In genomic region chr6:66535966-66536365, GRCm38 (mm10) we compare ENCODE assay signal across 7 mouse cellular contexts. TPM values are rescaled to one million over a fixed set of nuclear protein-coding genes. Genes with fewer than 3 reads are reported as not detected.
DNase-seq lines count a peak whose midpoint lies in the region; ATAC-seq and TF ChIP-seq lines count a peak whose summit lies in the region.

No protein-coding gene starts in this region.

- no peaks in the 10 kb centered on the region for H3K27me3 ChIP-seq in megakaryocyte, embryonic 14.5 days (replicated peaks)
- no peaks in the 10 kb centered on the region for H3K27me3 ChIP-seq in forebrain, embryonic 10.5 days (ENCODE audit: poor library complexity, severe bottlenecking)
- no peaks in the 10 kb centered on the region for H3K27me3 ChIP-seq in limb, embryonic 15.5 days
- no peaks in the 10 kb centered on the region for H3K27me3 ChIP-seq in stomach, postnatal 0 days (ENCODE audit: control insufficient read depth, insufficient read depth, low read length)

- peaks cover 18% of the 10 kb centered on the region; the same call in 1 of the 2 replicates for H3K4me1 ChIP-seq in megakaryocyte, embryonic 14.5 days
- H3K4me1 ChIP-seq in forebrain, embryonic 10.5 days, result peaks cover 14% of the 10 kb centered on the region
- peaks cover 11% of the 10 kb centered on the region for H3K4me1 ChIP-seq in limb, embryonic 15.5 days
- H3K4me1 ChIP-seq in stomach, postnatal 0 days (replicated peaks; ENCODE audit: control insufficient read depth, insufficient read depth), result no peaks in the 10 kb centered on the region

- ATAC-seq in megakaryocyte, adult 5-6 weeks (ENCODE audit: poor library complexity, severe bottlenecking), result no peak
- no peak for ATAC-seq in limb, embryonic 15.5 days (ENCODE audit: insufficient number of reproducible peaks, low FRiP score, low TSS enrichment, low read depth)
- ATAC-seq in stomach, postnatal 0 days (ENCODE audit: low FRiP score, low TSS enrichment), result no peak

- intact Hi-C loops in left cerebral cortex, postnatal 25 days (cut with DNase I), result loop anchor here (5.0 kb wide), 1 partner anchor 631 kb away; no protein-coding TSS in a partner anchor

- H3K36me3 ChIP-seq in megakaryocyte, embryonic 14.5 days (replicated peaks; ENCODE audit: low read length), result peaks cover 28% of the 10 kb centered on the region
- H3K36me3 ChIP-seq in forebrain, embryonic 10.5 days (replicated peaks), result peaks cover 38% of the 10 kb centered on the region
- peaks cover 9% of the 10 kb centered on the region for H3K36me3 ChIP-seq in limb, embryonic 15.5 days
- H3K36me3 ChIP-seq in stomach, postnatal 0 days (ENCODE audit: control insufficient read depth, insufficient read depth, low read length), result no peaks in the 10 kb centered on the region

- peak overlapping the region; percentile 68 for H3K4me2 ChIP-seq in limb, embryonic 15.5 days
- H3K4me2 ChIP-seq in stomach, postnatal 0 days (replicated peaks; ENCODE audit: low read depth), result peak overlapping the region; percentile 82

- WGBS in forebrain, embryonic 10.5 days, result 21% methylated on average over 7 of the region's 7 CpGs
- WGBS in limb, embryonic 15.5 days, result 14% methylated on average over 7 of the region's 7 CpGs
- WGBS in stomach, postnatal 0 days, result 12% methylated on average over 7 of the region's 7 CpGs

- peak overlapping the region; percentile 48; the same call in 1 of the 2 replicates for H3K9ac ChIP-seq in limb, embryonic 15.5 days
- H3K9ac ChIP-seq in stomach, postnatal 0 days (ENCODE audit: low read length), result peak overlapping the region; percentile 75

- no peak for TF ChIP-seq CTCF in stomach, postnatal 0 days (IDR thresholded peaks at IDR 0.05; ENCODE audit: low read depth)

- TF ChIP-seq EP300 in stomach, postnatal 0 days (optimal IDR thresholded peaks at IDR 0.05), result no peak

- peak overlapping the region; percentile 94 for H3K27ac ChIP-seq in forebrain, embryonic 10.5 days
- H3K27ac ChIP-seq in limb, embryonic 15.5 days, result peak overlapping the region; percentile 91; the same call in 1 of the 2 replicates
- H3K27ac ChIP-seq in stomach, postnatal 0 days (replicated peaks), result peak overlapping the region; percentile 79

- H3K9me3 ChIP-seq in megakaryocyte, embryonic 14.5 days, result no peaks in the 10 kb centered on the region
- no peaks in the 10 kb centered on the region for H3K9me3 ChIP-seq in forebrain, embryonic 10.5 days
- H3K9me3 ChIP-seq in limb, embryonic 15.5 days, result no peaks in the 10 kb centered on the region
- no peaks in the 10 kb centered on the region for H3K9me3 ChIP-seq in stomach, postnatal 0 days (ENCODE audit: control insufficient read depth, low read length)

- peak overlapping the region; percentile 97 for H3K4me3 ChIP-seq in megakaryocyte, embryonic 14.5 days (replicated peaks)
- peak overlapping the region; percentile 79 for H3K4me3 ChIP-seq in forebrain, embryonic 10.5 days
- H3K4me3 ChIP-seq in limb, embryonic 15.5 days, result peak overlapping the region; percentile 69
- H3K4me3 ChIP-seq in stomach, postnatal 0 days (ENCODE audit: low read depth, low read length), result peak overlapping the region; percentile 78

- no peak for DNase-seq in forebrain, embryonic 10.5 days (ENCODE audit: extremely low spot score, low spot score)
- no peak for DNase-seq in stomach, postnatal 0 days (ENCODE audit: low spot score)
- no peak for DNase-seq in left cerebral cortex, postnatal 25 days (ENCODE audit: low spot score in 2 of 2)
- DNase-seq in layer of hippocampus, postnatal 25 days (ENCODE audit: extremely low spot score in 1 of 2, low spot score in 1 of 2), result no peak

RNA-seq across cellular contexts. Expression of gene Mad2l1, which starts 0.8 kb away (rescaled TPM):
- polyA plus RNA-seq in megakaryocyte, embryonic 14.5 days (2012; ENCODE audit: insufficient read depth, low replicate concordance), result 1.1 TPM in 1 of 2 replicates, not detected in the other
- 156 and 172 TPM in 2 replicates for total RNA-seq in megakaryocyte, adult 5-6 weeks (2015)
- total RNA-seq in megakaryocyte, adult 5-6 weeks (2017), result 112 and 113 TPM in 2 replicates
- polyA plus RNA-seq in forebrain, embryonic 10.5 days (2016; fragmentation: Nextera tagmentation; extraction: Ambion mirVana), result 168 and 170 TPM in 2 replicates
- polyA plus RNA-seq in limb, embryonic 15.5 days (2015; fragmentation: Nextera tagmentation; extraction: Ambion mirVana), result 65.7 and 68.7 TPM in 2 replicates
- polyA plus RNA-seq in stomach, postnatal 0 days (2015; fragmentation: Nextera tagmentation; extraction: Ambion mirVana), result 33.8 and 38.6 TPM in 2 replicates
- total RNA-seq in left cerebral cortex, postnatal 25 days (2021), result 1 to 10 TPM; 8.5 to 8.9 TPM
- total RNA-seq in layer of hippocampus, postnatal 25 days (2021), result 1 to 10 TPM; 5.7 to 5.9 TPM

RNA-seq across cellular contexts. Expression of gene Vmn1r32, which starts 23.9 kb away (rescaled TPM):
- not detected in 2 replicates for polyA plus RNA-seq in megakaryocyte, embryonic 14.5 days (2012; ENCODE audit: insufficient read depth, low replicate concordance)
- not detected in 2 replicates for total RNA-seq in megakaryocyte, adult 5-6 weeks (2015)
- not detected in 2 replicates for total RNA-seq in megakaryocyte, adult 5-6 weeks (2017)
- 0.07 and 0.10 TPM in 2 replicates for polyA plus RNA-seq in forebrain, embryonic 10.5 days (2016; fragmentation: Nextera tagmentation; extraction: Ambion mirVana)
- not detected in 2 replicates for polyA plus RNA-seq in limb, embryonic 15.5 days (2015; fragmentation: Nextera tagmentation; extraction: Ambion mirVana)
- not detected in 2 replicates for polyA plus RNA-seq in stomach, postnatal 0 days (2015; fragmentation: Nextera tagmentation; extraction: Ambion mirVana)
- total RNA-seq in left cerebral cortex, postnatal 25 days (2021), result not detected
- total RNA-seq in layer of hippocampus, postnatal 25 days (2021), result not detected

Comparison
In these comparisons a context has a peak if more than half of its experiments do, and no peak if none do; other contexts are left out.
1. RNA of gene Mad2l1, which starts 0.8 kb away (polyA plus RNA-seq): 168 to 170 TPM in forebrain, embryonic 10.5 days, 65.7 to 68.7 TPM in limb, embryonic 15.5 days and 33.8 to 38.6 TPM in stomach, postnatal 0 days; 1.1 TPM in megakaryocyte, embryonic 14.5 days; every median in the first group is over 10 times any median in the second.
2. Peak in every context shown above with its lines, with median percentiles within 50 percentile points of each other: H3K4me3 ChIP-seq and H3K27ac ChIP-seq.